Mouse (Mus musculus) B cell, adult 2 months (primary cell): ENCODE data around the gene Runx2.
A peak's percentile ranks its signal among the peaks of the same experiment; 100 is the strongest.

Experiments used
- DNase-seq, 2 experiments: peaks; one replicate each; pipeline ENCODE4 v3.0.0; 2022

Runx2 gene

GRCm38 (mm10) chr17:44577791-44578190, 236.8 kb downstream of the Runx2 start:
- DNase-seq: no peak

- no peak for DNase-seq
These were observed 243.7 kb downstream of the Runx2 start for GRCm38 (mm10) chr17:44570899-44571298.

GRCm38 (mm10) chr17:44569020-44569621, 245.5 kb downstream of the Runx2 start:
- DNase-seq: no peak

GRCm38 (mm10) chr17:44566992-44567391, 247.6 kb downstream of the Runx2 start:
- DNase-seq: no peak

- DNase-seq: no peak
These were observed 248.6 kb downstream of the Runx2 start for GRCm38 (mm10) chr17:44565884-44566515.

GRCm38 (mm10) chr17:44565311-44565831, 249.2 kb downstream of the Runx2 start:
- no peak for DNase-seq

- no peak for DNase-seq
These were observed 249.9 kb downstream of the Runx2 start for GRCm38 (mm10) chr17:44564611-44565198.

- DNase-seq: no peak
These were observed 254.6 kb downstream of the Runx2 start for GRCm38 (mm10) chr17:44560016-44560415.

GRCm38 (mm10) chr17:44557199-44558111, 257.1 kb downstream of the Runx2 start:
- no peak for DNase-seq

- DNase-seq: no peak
These were observed 259.7 kb downstream of the Runx2 start for GRCm38 (mm10) chr17:44554941-44555340.

- no peak for DNase-seq
These were observed 265.0 kb downstream of the Runx2 start for GRCm38 (mm10) chr17:44549551-44549950.

- DNase-seq: no peak
These were observed 266.7 kb downstream of the Runx2 start for GRCm38 (mm10) chr17:44547922-44548321.

GRCm38 (mm10) chr17:44546801-44547200, 267.8 kb downstream of the Runx2 start:
- DNase-seq: no peak

GRCm38 (mm10) chr17:44545141-44545813, 269.3 kb downstream of the Runx2 start:
- DNase-seq: no peak

GRCm38 (mm10) chr17:44542706-44543105, 271.9 kb downstream of the Runx2 start:
- DNase-seq: no peak

- DNase-seq: no peak
These were observed 273.9 kb downstream of the Runx2 start for GRCm38 (mm10) chr17:44540699-44541098.

- DNase-seq: no peak
These were observed 275.7 kb downstream of the Runx2 start for GRCm38 (mm10) chr17:44538921-44539320.

- DNase-seq: peak; percentile 28 to 43
These were observed 284.6 kb downstream of the Runx2 start for GRCm38 (mm10) chr17:44530000-44530399.

- DNase-seq: no peak
These were observed 286.0 kb downstream of the Runx2 start for GRCm38 (mm10) chr17:44528617-44529016.

- DNase-seq: no peak
These were observed 290.5 kb downstream of the Runx2 start for GRCm38 (mm10) chr17:44524146-44524545.

GRCm38 (mm10) chr17:44522906-44523305, 291.7 kb downstream of the Runx2 start:
- no peak for DNase-seq
